Mouse (Mus musculus) telencephalon, adult 2 months (tissue): ENCODE data around the gene Mettl7a3.
A peak's percentile ranks its signal among the peaks of the same experiment; 100 is the strongest.
"Not testable (repeated sequence)": the region's sequence is repeated elsewhere in the genome, so short reads cannot be mapped to it uniquely, and the experiment has no call there.

ENCODE experiments used
- DNase-seq: peaks from one replicate; pipeline ENCODE4 v3.0.0-alpha.2; 2011; ENCODE audit warnings: low read depth, low spot score

Gene Mettl7a3

DNA sequence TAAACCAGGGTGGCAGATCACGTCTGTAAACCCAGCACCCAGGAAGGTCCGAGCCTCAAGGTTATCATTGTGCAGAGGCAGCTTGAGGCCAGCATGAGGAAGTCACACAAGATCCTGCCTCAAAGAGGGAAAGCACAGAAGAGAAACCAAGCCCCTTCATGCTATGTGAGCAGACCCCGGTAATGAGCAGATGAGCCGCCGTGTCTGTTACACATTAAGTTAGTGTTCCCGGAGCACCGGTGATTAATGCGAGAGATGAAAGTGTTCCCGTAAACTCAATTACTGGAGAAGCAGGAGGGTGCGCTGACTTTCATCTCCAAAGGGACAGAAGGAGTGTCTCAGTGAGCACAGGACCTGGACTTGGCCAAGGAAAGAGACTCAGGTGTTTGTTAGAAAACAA, 5.4 kb upstream of the Mettl7a3 start:
- DNase-seq = not testable (repeated sequence)

DNA sequence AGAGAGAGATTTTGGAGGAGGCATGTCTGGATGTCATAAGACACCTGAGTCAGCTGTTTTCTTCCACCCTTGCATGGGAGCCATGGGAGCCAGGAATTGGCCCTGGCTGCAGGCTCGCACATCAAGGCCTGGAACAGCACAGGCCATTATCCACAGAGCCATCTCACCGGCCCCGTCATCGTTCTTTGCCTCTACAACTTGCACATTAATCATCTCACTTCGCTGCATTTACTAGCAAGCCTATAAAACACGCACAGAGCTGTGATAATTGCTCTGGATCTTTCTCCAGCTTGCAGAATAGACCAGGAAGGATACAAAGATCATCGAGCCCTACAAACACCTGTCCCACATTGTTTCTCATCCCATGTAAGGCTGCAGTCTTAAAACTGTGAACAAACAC, 4.0 kb upstream of the Mettl7a3 start:
- no peak for DNase-seq

DNA sequence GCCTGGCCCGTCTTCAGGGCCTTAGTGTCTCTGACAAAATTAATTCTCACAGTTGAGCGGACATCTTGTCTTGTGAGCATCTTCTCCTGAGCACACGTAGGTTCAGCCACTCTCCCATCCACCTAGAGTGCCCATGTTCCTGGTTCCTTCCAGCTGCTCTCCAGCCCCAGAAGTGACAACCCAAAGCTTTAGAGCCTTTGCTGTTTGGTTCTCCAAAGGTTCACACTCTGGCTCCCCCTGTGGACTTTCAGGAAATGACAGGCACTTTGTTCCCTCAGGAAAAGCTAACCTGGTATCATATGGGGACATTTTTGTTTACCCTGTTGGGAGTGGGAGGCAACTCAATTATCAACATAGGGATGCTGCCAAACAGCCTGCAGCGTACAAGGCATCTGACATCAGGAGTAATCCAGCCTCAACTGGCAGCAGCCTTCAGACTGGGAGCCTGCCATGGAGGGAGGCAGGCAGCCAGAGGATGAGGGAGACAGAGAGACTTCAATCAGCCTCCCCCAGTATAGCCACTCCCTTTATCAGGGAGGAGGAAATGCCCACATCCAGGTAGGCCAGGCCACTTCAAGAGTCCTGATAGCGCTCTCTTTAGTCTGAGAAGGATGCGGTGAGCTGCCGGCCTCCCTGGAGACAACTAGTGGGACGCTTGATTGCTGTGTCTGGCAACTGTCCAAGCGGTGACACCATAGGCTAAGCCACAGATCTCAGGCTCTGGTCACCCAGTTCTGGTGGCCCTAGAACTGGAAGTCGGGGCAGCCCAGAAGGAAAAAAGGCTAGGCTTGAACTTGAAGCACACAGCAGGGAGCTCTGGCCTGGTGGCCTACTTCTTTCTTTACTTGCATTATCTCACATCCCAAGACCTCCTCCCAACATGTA, 2.4 kb upstream of the Mettl7a3 start:
- DNase-seq = not testable (repeated sequence)

DNA sequence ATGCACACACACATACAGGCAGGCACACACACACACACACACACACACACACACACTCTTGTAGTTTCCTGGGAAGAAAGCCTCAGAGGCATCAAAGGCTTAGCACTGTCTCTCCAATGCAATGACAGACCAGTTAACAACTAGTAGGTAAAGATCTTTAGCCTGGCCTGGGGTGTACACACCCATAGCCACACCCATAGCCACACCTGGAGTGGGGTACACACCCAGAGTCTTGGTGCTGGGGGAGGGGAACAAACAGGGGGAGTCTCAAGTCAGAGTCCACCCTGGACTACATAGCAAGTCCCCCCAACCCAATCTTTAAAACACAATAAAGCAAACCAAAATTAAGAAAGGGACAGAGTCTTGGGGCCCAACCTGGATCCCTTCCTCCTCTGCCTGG, 2.6 kb downstream of the Mettl7a3 start:
- DNase-seq = not testable (repeated sequence)

DNA sequence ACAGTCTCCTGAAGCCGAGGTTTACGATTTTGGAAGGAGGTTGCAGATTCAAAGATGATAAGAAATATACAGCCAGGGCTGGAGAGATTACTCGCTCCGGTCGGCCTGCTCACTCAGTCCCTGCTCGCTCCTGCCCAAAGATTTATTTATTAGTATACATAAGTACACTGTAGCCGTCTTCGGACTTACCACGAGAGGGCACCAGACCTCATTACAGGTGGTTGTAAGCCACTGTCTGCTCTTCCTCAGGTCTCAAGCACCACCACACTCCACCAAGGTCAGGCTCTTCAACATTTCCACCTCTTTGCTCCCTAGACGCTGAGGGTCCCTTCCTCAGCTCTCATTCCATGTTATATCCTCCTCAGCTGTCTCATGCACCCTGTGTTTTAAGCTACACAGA, 3.1 kb downstream of the Mettl7a3 start:
- not testable (repeated sequence) for DNase-seq

DNA sequence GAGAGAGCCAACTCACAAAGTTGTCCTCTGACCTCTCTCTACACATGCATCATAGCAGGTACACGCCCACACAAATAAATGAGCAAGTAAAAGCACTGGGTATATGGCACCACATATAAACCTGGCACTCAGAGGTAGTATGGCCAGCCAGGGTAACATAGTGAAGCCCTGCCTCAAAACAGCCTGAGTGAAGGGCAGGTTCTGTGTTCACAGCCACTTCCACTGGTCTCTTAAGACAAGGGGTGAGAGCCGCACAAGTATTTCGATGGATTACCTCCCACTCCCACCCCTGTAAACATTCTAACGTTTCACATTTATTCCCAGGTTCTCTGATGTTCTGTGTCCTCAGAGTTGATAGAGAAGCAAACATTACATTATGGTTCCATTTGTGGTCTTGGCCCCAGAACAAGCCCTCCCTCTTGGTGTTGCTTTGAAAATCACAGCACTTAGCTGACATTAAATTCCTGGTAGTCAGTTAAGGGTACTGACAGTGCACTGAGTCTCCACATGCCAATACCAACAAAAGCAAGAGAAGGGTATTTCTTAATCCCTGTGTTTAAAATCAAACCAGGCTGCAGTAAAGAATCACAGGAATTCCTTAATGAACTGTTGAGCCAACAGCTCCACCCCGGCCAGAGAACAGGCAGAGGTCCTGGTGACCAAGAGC, 6.7 kb downstream of the Mettl7a3 start:
- not testable (repeated sequence) for DNase-seq

DNA sequence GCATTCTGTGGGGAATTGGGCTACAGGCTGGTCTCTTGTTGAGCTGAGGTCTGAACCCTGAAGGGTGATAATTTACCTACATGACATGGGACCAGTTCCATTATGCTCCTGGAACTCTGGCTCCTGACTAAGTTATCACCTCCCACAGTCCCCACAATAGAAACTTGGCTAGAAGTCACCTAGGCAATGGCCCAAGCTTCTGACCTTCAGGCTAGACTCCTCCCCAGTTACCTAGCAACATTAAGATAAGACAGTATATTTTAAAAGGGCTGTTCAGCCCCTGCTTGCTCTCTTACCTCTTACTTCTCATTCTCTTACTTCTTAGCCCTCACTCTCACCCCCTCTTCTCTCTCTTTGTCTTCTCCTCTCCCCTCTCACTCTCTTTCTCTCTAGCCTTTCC, 10.8 kb downstream of the Mettl7a3 start:
- DNase-seq = no peak

DNA sequence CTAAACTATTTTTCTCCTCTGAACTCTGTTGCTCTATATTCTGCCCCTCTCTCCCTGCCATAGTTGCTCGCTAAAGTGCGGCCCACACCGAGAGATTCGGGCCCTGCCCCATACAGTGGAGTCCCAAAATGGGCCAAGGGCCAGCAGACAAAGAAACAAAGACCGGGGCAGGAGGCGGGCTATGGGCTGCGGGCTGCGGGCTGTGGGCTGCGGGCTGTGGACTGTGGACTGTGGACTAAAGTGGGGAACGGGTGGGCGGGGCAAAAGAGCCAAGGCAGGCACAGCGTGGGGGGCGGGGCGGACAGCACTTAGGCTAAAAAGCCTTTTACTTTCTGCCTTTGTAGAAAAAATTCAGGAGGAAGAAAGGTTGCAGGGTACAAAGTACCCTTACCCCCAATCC, 12.0 kb downstream of the Mettl7a3 start:
- no peak for DNase-seq

DNA sequence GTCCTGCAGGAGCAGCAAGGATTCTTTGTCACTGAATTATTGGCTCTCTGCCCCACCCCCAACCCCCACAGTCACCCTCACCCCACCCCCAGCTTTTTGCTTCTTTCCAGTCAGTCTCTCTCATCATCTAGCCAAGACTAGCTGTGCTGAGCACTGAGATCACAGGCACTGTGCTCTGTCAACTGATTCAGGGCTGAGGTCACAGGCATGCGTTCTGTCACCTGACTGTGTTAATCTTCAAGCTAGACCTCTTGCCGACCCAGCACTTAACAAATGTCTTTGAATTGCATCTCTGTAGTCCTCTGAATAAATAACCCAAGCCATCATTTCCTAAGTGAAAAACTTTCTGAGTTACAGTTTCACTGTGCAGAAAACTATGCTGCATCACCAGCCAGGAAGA, 14.8 kb downstream of the Mettl7a3 start:
- no peak for DNase-seq

DNA sequence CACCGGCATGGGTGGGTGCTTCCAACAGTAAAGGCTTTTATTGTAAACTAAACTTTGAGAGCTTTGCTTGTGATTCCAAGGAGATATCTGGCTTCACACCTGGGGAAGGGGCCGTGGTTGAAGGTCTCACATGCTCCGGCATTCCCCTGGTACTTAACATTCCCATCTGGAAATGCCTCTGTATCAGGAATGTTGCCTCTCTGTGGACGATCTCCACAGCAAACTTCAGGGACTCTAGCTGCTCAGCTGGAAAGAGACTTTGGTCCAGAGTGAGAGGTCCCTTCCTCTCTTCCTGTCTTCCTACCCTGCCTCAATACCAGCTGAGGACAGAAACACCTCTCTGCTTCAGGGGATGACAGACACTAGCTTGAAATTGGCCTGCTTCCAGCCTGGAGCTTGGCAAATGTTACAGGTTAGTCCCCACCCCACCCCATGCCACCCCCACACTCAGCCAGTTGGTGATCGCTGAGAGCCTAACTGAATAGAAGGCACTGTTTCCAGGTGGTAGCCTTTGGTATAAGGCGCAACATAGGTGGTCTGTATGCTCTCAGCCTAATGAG, 16.9 kb downstream of the Mettl7a3 start:
- no peak for DNase-seq

DNA sequence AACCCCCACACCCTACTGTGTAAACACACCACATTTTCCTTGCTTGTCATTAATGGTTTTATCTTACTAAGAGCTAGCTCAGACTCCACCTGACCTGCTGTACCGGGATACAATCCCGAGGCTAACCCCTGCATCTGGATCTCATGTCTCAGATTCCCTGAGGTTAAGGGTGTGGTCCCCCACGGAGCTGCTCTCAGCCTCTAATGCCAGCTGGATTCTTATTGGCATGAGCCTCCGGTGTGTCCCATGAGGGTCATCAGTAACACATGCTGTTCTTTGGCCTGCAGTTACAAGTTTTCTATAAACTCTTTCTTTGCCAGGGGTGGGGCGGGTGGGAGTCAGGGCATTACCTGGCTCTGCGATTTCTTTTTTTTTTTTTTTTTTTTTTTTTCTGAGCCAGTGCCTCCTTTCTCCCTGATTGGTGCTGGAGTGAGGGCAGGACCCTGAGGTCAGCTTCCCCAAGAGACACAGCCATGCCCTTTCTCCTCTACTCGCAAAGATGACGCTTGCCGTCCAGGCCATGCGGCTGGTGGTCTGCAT, 18.1 kb downstream of the Mettl7a3 start, which contains the start of the genes Methig1 and Mettl7a2:
Gene Methig1, plus strand, starts transcription at position 439 of the 540 bp plus-strand sequence.
Gene Mettl7a2, plus strand, starts transcription at position 490 of the 540 bp plus-strand sequence.
- no peak for DNase-seq

DNA sequence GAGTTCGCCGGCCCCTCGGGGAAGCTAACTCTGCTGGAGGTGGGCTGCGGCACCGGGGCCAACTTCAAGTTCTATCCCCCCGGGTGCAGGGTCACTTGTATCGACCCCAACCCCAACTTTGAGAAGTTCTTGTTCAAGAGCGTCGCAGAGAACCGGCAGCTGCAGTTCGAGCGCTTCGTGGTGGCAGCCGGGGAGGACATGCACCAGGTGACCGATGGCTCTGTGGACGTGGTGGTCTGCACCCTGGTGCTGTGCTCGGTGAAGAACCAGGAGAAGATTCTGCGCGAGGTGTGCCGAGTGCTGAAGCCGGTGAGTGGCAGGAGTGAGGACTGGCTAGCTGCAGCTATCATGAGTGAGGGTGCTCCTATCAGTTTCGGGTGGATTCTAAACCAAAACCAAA, 18.7 kb downstream of the Mettl7a3 start:
- DNase-seq = not testable (repeated sequence)

DNA sequence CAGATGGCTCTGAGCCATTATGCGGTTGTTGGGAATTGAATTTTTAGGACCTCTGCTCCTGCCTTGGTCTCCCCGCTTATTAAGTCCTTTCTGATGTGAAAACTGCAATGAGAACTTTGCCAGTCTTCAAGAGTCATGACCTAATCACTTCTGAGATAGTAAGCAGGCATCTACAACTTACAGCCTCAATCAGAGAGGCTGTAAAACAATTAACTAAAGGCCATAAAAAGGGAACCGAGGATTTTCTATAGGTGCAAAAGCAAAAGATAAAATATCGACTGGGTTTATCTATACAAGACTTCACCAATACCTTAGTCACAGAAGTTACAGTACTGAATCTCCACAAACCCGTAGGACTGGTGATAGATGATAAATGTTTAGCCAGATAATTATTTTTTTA, 21.1 kb downstream of the Mettl7a3 start:
- DNase-seq = no peak

DNA sequence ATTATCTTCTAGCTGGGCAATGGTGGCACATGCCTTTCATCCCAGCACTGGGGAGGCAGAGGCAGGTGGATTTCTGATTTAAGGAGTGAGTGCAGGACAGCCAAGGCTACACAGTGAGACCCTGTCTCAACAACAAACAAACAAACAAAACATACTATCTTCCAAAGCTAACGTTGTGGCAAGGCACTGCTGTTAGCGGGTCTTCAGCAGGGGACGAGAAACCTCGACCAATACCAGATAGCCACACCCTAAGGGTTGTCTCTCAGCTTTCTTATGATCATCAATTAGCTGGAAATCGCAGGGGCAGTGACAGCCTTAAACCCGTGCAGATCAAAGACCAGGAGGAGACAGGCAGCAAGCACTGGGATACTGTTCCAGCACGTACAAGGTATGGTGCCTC, 29.5 kb downstream of the Mettl7a3 start, which contains the start of gene Higd1c:
Gene Higd1c, plus strand, starts transcription at position 301 of the 400 bp plus-strand sequence.
- no peak for DNase-seq

DNA sequence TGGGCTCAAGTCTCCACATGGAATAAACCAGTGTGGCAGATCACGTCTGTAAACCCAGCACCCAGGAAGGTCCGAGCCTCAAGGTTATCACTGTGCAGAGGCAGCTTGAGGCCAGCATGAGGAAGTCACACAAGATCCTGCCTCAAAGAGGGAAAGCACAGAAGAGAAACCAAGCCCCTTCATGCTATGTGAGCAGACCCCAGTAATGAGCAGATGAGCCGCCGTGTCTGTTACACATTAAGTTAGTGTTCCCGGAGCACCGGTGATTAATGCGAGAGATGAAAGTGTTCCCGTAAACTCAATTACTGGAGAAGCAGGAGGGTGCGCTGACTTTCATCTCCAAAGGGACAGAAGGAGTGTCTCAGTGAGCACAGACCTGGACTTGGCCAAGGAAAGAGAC, 31.2 kb downstream of the Mettl7a3 start:
- not testable (repeated sequence) for DNase-seq

DNA sequence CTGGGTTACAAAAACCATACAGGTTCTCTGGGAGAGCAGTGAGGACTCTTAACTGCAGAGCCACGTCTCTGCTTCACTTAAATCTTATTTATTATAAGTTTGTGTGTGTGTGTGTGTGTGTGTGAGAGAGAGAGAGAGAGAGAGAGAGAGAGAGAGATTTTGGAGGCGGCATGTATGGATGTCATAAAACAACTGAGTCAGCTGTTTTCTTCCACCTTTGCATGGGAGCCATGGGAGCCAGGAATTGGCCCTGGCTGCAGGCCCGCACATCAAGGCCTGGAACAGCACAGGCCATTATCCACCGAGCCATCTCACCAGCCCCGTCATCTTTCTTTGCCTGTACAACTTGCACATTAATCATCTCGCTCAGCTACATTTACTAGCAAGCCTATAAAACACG, 32.4 kb downstream of the Mettl7a3 start:
- no peak for DNase-seq

DNA sequence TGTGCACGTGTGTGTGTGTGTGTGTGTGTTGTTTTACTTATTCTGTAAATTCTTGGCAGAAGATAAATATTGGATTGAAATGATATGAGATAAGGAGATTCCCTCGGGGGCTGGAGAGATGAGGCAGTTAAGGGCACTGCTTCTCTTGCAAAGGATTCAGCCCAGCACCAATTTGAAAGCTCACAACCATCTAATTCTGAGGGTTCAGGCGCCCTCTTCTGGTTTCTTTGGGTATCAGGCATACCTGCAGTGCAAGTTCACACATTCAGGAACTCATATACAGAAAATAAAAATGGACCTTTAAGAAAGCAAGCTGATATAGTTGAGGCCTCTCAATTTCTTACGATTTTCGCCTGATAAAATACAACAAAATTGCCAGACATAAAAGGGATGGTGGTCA, 40.3 kb downstream of the Mettl7a3 start:
- DNase-seq = peak; percentile 38

DNA sequence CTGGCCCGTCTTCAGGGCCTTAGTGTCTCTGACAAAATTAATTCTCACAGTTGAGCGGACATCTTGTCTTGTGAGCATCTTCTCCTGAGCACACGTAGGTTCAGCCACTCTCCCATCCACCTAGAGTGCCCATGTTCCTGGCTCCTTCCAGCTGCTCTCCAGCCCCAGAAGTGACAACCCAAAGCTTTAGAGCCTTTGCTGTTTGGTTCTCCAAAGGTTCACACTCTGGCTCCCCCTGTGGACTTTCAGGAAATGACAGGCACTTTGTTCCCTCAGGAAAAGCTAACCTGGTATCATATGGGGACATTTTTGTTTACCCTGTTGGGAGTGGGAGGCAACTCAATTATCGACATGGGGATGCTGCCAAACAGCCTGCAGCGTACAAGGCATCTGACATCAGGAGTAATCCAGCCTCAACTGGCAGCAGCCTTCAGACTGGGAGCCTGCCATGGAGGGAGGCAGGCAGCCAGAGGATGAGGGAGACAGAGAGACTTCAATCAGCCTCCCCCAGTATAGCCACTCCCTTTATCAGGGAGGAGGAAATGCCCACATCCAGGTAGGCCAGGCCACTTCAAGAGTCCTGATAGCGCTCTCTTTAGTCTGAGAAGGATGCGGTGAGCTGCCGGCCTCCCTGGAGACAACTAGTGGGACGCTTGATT, 43.2 kb downstream of the Mettl7a3 start:
- not testable (repeated sequence) for DNase-seq

DNA sequence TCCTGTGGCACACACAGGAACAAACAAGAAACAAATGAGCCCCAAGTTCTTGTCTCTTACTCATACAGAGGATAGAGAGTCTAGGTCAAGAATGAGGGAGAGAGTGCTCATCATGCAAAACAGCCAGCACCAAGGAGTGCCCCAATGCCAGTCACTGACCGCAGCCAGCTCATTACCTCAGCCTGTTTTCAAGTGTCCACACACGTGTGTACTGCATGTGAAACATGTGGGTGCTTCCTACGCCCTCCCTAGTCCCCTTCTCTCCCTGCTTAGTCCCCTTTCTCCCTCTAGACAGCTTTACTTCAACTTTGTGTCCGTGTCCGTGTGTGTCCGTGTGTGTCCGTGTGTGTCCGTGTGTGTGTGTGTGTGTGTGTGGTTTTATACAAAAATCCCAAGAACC, 44.9 kb downstream of the Mettl7a3 start:
- no peak for DNase-seq

DNA sequence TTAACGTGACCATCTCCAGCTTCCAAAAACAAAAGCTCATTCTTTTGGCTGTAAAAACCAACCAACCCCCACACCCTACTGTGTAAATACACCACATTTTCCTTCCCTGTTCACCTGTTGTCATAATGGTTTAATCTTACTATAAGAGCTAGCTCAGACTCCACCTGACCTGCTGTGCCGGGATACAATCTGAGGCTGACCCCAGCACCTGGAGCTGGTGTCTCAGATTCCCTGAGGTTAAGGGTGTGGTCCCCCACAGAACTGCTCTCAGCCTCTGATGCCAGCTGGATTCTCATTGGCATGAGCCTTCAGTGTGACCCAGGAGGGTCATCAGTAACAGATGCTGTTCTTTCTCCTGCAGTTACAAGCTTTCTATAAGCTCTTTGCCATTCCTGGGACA, 45.4 kb downstream of the Mettl7a3 start:
- DNase-seq = no peak

DNA sequence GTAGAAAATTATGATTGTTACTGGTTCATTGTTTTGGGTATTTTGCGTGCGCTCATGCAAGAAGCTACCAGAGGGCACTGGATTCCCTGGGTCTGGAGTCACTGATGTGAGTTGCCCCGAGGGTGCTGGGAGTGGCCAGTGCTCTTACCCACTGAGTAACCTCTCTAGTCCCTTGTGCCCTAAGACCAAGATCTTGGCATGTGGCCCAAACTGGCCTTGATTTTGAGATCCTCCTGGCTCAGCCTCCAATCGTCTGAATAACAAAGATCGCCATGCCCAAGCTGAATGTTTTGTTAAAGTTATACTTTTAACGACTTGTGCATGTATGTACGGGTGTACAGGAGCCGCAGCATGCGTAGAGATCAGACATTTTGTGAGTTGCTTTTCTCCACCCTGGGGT, 51.0 kb downstream of the Mettl7a3 start:
- DNase-seq = no peak
